Mouse (Mus musculus) hindbrain, embryonic 16.5 days (tissue): ENCODE results near the gene Mvb12a. TPM values are rescaled to one million over a fixed set of nuclear protein-coding genes. Genes with fewer than 3 reads are reported as not detected.

ENCODE experiments used
- ATAC-seq: fragments of 200-750 bp; cut with Nextera tagmentation; 2 replicates; pipeline ENCODE4 v1.8.0; 2017; ENCODE audit warnings: moderate TSS enrichment, moderate library complexity
- H3K27ac ChIP-seq: fragments of 300-500 bp; sonication (generic); 2 replicates; pipeline ENCODE4 v1.5.1; 2014; ENCODE audit warnings: low read depth, mild to moderate bottlenecking, control low read depth, low read length, moderate library complexity
- H3K27me3 ChIP-seq: fragments of 300-500 bp; sonication (generic); replicated peaks from 2 replicates; pipeline ENCODE4 v1.6.1; 2014; ENCODE audit warnings: low read length; ENCODE audit not compliant: control insufficient read depth, insufficient read depth
- H3K36me3 ChIP-seq: fragments of 300-500 bp; sonication (generic); 2 replicates; pipeline ENCODE4 v1.6.1; 2014; ENCODE audit warnings: mild to moderate bottlenecking, low read length, moderate library complexity, mixed read lengths; ENCODE audit not compliant: control insufficient read depth, insufficient read depth
- H3K4me1 ChIP-seq: fragments of 300-500 bp; sonication (generic); 2 replicates; pipeline ENCODE4 v1.6.1; 2014; ENCODE audit warnings: low read depth, low read length; ENCODE audit not compliant: control insufficient read depth, insufficient read depth
- H3K4me2 ChIP-seq: fragments of 300-500 bp; sonication (generic); 2 replicates; pipeline ENCODE4 v1.6.1; 2014; ENCODE audit warnings: mild to moderate bottlenecking, low read length, control low read depth, moderate library complexity
- H3K4me3 ChIP-seq: fragments of 300-500 bp; sonication (generic); 2 replicates; pipeline ENCODE4 v1.5.1; 2014; ENCODE audit warnings: mild to moderate bottlenecking, low read length, control low read depth, moderate library complexity
- H3K9ac ChIP-seq: fragments of 300-500 bp; sonication (generic); 2 replicates; pipeline ENCODE4 v1.6.1; 2014; ENCODE audit warnings: low read depth, mild to moderate bottlenecking, control low read depth, low read length, moderate library complexity
- H3K9me3 ChIP-seq: fragments of 300-500 bp; sonication (generic); 2 replicates; pipeline ENCODE4 v1.6.1; 2014; ENCODE audit warnings: mild to moderate bottlenecking, low read length, moderate library complexity; ENCODE audit not compliant: control insufficient read depth
- whole genome bisulfite sequencing: fragments of 180-500 bp; shearing (Covaris S2); extraction: QIAGEN DNeasy Blood & Tissue Kit; methylation state at CpG from one replicate; pipeline ENCODE4 v1.1.7; 2014; 5-methylcytosine and 5-hydroxymethylcytosine counted together
- polyA plus RNA-seq: library from polyadenylated mRNA; unstranded; fragments of >200 nt; fragmentation: Nextera tagmentation; extraction: Ambion mirVana; gene quantifications from 2 replicates; pipeline ENCODE4 v1.2.1, GENCODE M21; 2015

The Mvb12a gene
- polyA plus RNA-seq, 1 experiment from 2014 or later: 70.4 TPM

DNA sequence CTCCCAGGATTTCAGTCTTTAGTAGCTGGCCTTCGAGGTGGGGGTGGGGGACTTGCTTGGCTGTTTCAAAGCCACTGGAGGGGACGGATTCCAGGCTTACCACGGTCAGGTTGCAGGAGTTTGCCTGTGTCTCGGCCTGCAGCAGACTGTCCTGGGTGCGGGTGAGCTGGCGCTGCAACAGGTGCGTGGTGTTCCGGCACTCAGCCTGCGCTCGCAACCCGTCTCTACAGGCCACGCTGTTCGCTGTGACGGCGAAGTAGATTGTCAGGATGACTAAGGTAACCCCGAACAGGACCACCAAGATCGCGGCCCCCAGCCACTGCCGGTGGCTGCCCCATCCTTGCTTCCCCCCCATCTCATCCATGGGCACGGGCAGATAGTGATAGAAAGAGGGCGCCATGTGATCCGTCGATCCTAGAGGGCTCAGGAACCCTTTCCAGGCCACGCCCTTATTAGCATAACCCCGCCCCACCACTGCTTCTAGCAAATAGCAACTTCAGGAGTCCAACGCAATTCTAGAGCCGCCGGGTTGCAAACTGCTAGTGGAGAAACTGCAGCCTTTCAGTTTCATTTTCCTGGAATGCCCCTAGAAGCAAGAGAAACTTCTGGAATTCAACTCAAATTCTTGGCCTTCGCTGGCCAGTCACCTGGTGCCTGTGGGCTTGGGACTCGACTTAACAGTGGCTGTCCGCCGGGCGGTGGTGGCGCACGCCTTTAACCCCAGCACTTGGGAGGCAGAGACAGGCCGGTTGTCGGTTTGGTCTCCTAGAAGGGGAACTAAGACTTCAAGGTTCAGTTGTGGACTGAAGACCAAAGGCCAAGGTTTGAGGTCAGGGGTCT is 5.5 kb upstream of the Mvb12a start, which contains the start of gene Bst2:
Bst2 (minus strand) TSS at position 429 of the 840 bp plus-strand sequence.
- Histone ChIP-seq H3K4me3 (peak within 1 kb of the TSS; percentile 36), H3K36me3 (no peaks in the 10 kb centered on the region), H3K27me3 (peaks cover 13% of the 10 kb centered on the region), H3K4me2 (peak within 1 kb of the TSS; percentile 59), H3K27ac (no peak within 1 kb of the TSS), H3K4me1 (peaks cover 2% of the 10 kb centered on the region; the same call in 1 of the 2 replicates), H3K9me3 (no peaks in the 10 kb centered on the region), H3K9ac (peak within 1 kb of the TSS; percentile 36; the same call in 1 of the 2 replicates)
- ATAC-seq: peak; percentile 48; the same call in 1 of the 2 replicates
- 5% methylated on average over 37 of the region's 37 CpGs for WGBS

DNA sequence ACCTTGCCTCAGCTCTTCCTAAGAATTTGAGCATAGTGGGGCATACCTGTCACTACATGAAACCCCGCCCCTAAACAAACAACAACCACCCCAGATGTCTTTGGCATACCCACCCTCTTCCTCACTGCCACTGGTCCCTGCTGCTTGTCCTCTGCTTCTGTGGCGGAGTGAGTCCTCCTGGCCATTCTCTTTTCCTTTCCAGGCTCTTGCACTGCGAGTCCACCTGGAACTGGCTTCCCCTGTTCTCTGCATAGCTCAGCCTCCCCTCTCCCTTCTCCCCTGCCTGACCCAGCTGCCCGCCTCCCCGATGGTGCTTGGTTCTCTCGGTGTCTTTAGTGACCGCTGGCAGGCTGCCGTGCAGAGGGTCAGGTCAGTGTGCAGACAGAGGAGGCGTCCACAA is 1.0 kb downstream of the Mvb12a start:
- Histone ChIP-seq H3K9me3 (no peaks in the 10 kb centered on the region), H3K4me3 (peak overlapping the region; percentile 97), H3K9ac (no peak overlapping the region), H3K4me1 (peaks cover 10% of the 10 kb centered on the region), H3K4me2 (peak overlapping the region; percentile 65), H3K36me3 (peaks cover 18% of the 10 kb centered on the region), H3K27me3 (no peaks in the 10 kb centered on the region; the same call in 1 of the 2 replicates), H3K27ac (no peak overlapping the region)
- 87% methylated on average over 9 of the region's 9 CpGs for WGBS
- ATAC-seq: no peak

DNA sequence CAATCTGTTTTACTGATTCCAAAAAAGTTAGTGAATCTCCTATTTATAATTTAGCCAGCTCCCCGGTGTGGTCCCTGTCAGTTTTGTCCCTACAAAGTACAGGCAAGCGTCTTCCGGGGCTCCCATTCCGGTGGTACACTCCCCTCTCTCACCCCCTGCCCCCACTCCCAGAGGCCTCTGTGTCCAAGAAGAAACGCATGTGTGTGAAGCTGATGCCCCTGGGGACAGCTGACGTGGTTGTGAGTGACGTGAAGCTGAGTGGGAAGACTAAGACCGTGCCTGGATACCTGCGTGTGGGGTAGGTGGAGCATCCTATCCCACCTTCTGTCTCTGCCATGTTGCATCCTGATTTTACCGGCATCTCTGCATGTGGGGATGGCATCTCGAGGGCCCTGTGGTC is 2.3 kb downstream of the Mvb12a start:
- Histone ChIP-seq H3K4me3 (no peak overlapping the region), H3K27me3 (no peaks in the 10 kb centered on the region; the same call in 1 of the 2 replicates), H3K4me2 (no peak overlapping the region), H3K27ac (no peak overlapping the region), H3K4me1 (peaks cover 10% of the 10 kb centered on the region), H3K9ac (no peak overlapping the region), H3K9me3 (no peaks in the 10 kb centered on the region), H3K36me3 (peaks cover 18% of the 10 kb centered on the region)
- WGBS: 90% methylated on average over 11 of the region's 11 CpGs
- no peak for ATAC-seq

DNA sequence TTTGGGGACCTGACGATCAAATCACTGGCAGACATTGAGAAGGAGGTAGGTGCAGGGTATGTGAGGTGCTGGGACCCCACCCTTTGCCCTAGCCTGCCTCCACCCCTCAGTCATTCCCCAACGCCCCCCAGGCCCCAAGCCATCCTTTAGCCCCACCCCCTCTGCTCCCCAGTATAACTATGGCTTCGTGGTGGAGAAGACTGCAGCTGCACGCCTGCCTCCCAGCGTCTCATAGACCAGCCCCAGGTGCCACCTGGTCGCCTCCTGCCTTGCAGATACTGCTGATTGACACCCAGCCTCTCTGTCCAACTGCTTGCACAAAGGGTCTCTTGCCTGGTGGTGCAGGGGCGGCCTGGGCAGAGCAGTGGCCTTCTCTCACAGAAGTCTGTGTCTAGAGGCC is 4.9 kb downstream of the Mvb12a start:
- no peak for ATAC-seq
- Histone ChIP-seq H3K27ac (no peak overlapping the region), H3K27me3 (no peaks in the 10 kb centered on the region), H3K36me3 (peaks cover 18% of the 10 kb centered on the region), H3K4me3 (no peak overlapping the region), H3K9ac (no peak overlapping the region), H3K4me2 (no peak overlapping the region), H3K9me3 (no peaks in the 10 kb centered on the region), H3K4me1 (peaks cover 10% of the 10 kb centered on the region)
- 82% methylated on average over 7 of the region's 7 CpGs for WGBS

DNA sequence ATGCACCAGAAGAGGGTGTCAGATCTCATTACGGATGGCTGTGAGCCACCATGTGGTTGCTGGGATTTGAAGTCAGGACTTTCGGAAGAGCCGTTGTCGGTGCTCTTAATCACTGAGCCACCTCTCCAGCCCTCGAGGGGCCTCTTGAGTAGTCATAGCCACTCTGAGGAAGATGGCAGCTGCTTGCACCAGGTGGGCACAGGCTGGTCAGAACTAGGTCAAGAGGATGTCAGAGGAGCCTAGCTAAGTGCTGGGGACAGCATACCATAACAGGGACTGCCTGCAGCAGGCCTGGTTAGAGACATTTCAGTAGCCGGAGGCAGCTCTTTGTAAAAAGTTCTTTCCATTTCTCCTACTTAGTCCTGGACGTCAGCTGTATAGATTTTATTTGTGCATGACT is 8.0 kb downstream of the Mvb12a start:
- H3K36me3 ChIP-seq: peaks cover 11% of the 10 kb centered on the region
- peaks cover 2% of the 10 kb centered on the region for H3K27me3 ChIP-seq
- H3K4me1 ChIP-seq: no peaks in the 10 kb centered on the region
- ATAC-seq: no peak
- no peaks in the 10 kb centered on the region for H3K9me3 ChIP-seq
- no peak overlapping the region for H3K9ac ChIP-seq
- H3K4me2 ChIP-seq: no peak overlapping the region
- H3K4me3 ChIP-seq: no peak overlapping the region
- no peak overlapping the region for H3K27ac ChIP-seq
- 69% methylated on average over 7 of the region's 7 CpGs for WGBS

DNA sequence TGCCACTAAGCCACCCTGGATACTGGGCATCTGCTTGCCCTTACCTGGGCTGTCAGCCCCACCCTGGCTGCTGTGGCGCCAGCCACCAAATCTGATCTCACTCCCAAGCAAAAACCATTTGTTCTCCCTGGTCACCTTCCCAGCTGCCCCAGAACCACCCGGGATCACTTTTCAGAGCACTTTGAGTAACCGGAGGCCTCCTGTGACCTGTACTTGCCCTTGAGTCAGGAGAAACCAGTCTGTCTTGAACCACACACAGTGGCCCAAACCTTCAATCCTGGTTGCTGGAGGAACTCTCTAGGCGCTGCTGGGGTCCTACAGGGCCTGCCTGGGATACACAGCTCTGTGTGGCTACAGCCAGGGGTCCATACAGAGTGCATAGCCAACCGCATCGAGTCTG is 10.0 kb downstream of the Mvb12a start:
- H3K9ac ChIP-seq: no peak overlapping the region
- H3K36me3 ChIP-seq: no peaks in the 10 kb centered on the region
- 76% methylated on average over 6 of the region's 6 CpGs for WGBS

DNA sequence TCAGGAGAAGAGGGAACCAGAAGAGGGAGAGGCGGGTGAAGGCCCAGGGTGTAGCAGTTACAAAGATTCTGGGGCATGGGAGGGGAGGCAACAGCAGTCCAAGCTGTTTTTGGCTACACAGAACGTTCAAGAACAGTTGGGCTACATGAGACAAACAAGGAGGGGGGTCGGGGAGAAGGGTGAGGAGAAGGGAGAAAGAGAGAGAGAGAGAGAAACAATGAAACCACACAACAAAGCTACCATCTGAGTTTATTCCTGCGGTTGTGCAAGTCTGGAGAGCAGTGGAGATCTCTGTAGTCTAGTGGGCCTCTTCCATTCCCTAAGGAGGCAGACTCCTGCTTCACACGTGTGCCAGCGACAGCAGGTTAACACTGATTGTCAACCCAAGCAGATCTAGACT is 11.3 kb downstream of the Mvb12a start:
- no peak overlapping the region for H3K27ac ChIP-seq
- WGBS: 63% methylated on average over 6 of the region's 6 CpGs
- no peaks in the 10 kb centered on the region for H3K36me3 ChIP-seq
- H3K4me3 ChIP-seq: no peak overlapping the region
- no peak overlapping the region for H3K9ac ChIP-seq
- no peak overlapping the region for H3K4me2 ChIP-seq
- H3K4me1 ChIP-seq: peaks cover 6% of the 10 kb centered on the region
- H3K9me3 ChIP-seq: no peaks in the 10 kb centered on the region
- H3K27me3 ChIP-seq: peaks cover 34% of the 10 kb centered on the region
- no peak for ATAC-seq

More for the DNA sequence above, 10.0 kb downstream of the Mvb12a start:
- ATAC-seq: no peak
- Histone ChIP-seq H3K27ac (no peak overlapping the region), H3K27me3 (peaks cover 22% of the 10 kb centered on the region), H3K4me3 (no peak overlapping the region), H3K9me3 (no peaks in the 10 kb centered on the region), H3K4me2 (no peak overlapping the region), H3K4me1 (no peaks in the 10 kb centered on the region)

DNA sequence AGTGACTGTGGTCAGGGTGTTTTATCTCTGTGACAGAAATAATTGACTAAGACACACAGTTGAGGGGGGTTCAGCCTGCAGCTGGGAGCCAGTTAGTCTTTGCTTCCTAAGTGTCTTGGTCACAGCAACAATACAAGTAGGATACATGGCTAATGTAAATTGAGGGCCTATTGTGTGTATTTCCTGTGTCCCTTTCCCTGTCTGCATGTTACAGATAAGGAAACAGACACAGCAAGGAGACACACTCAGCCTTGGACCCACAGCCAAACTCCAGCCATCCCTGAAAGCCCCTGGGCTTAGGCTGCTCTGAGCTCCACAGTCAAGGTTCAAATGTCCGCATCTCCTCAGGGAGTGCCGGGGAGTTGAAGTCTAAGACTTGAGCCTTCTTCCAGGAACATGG is 11.9 kb downstream of the Mvb12a start:
- Histone ChIP-seq H3K4me1 (peaks cover 8% of the 10 kb centered on the region), H3K9me3 (no peaks in the 10 kb centered on the region), H3K27ac (no peak overlapping the region), H3K4me3 (no peak overlapping the region), H3K9ac (no peak overlapping the region), H3K27me3 (peaks cover 40% of the 10 kb centered on the region), H3K36me3 (no peaks in the 10 kb centered on the region), H3K4me2 (no peak overlapping the region)
- ATAC-seq: no peak
- 94% methylated on average over 2 of the region's 2 CpGs for WGBS

DNA sequence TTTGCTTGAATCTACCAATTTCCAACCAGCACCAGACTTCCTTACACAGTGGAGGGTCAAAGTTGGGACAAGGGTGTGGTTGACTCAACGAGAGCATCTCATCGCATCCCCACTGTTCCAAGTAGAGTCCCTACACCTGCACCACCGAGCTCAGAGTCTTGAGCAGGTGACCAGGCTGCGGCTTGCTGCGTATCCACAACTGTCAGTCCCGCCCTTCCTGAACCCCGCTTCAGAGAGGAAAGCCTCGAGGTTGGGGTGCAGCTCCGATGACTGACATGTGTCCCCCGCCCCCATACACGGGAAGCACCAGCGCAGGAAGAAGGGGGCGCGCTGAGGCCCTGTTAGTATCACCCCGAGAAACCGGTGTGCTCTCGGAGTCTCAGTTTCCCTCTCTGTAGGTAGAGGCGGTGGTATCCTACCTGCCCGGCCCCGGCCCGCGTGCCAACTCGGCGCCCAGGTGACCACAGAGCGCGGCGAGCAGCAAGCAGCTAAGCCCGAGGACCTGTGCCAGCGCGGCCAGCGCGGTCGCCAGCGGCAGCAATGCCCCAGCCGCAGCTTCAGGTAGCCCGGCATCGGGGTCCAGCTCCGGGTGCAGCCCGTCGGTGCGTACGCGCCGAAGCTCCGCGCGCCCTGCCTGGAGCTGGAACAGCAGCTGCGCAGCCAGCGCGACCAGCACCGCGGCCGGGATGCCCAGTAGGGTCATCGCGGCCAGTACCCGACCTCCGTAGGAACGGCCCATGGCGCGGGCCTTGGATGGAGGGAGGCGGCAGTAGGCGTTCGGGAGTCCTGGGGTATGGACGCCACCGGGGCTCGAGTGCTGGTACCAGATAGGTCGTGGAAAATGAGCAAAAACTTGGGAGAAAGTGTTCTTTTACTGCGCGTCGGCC is 15.6 kb downstream of the Mvb12a start, which contains the start of gene Tmem221:
Tmem221 (minus strand) TSS at position 801 of the 887 bp plus-strand sequence.
- H3K4me1 ChIP-seq: peaks cover 13% of the 10 kb centered on the region
- H3K27ac ChIP-seq: no peak within 1 kb of the TSS
- peaks cover 72% of the 10 kb centered on the region for H3K27me3 ChIP-seq
- no peaks in the 10 kb centered on the region for H3K36me3 ChIP-seq
- WGBS: 4% methylated on average over 69 of the region's 70 CpGs
- peak within 1 kb of the TSS; percentile 25 for H3K4me3 ChIP-seq
- no peaks in the 10 kb centered on the region for H3K9me3 ChIP-seq
- no peak for ATAC-seq
- peak within 1 kb of the TSS; percentile 50 for H3K4me2 ChIP-seq
- H3K9ac ChIP-seq: peak within 1 kb of the TSS; percentile 43; the same call in 1 of the 2 replicates
